Mouse (Mus musculus): ENCODE measurements around the gene Grik3. TPM values are rescaled to one million over a fixed set of nuclear protein-coding genes. Genes with fewer than 3 reads are reported as not detected.
A peak's percentile ranks its signal among the peaks of the same experiment; 100 is the strongest.

Gene Grik3
- polyA plus RNA-seq, 1 experiment from 2014 or later: 4.4 TPM

- Histone ChIP-seq H3K9ac (ENCODE audit: low read depth, low read length) (no peak overlapping the region; the same call in 1 of the 2 replicates), H3K9me3 (replicated peaks; ENCODE audit: control insufficient read depth, low read length, poor library complexity, severe bottlenecking) (no peaks in the 10 kb centered on the region), H3K27me3 (ENCODE audit: control insufficient read depth, insufficient read depth, low read depth, low read length) (no peaks in the 10 kb centered on the region), H3K4me3 (ENCODE audit: low read depth, low read length) (no peak overlapping the region), H3K27ac (ENCODE audit: low read length) (peak overlapping the region; percentile 45), H3K4me1 (ENCODE audit: control insufficient read depth, insufficient read depth, low read length) (peaks cover 5% of the 10 kb centered on the region; the same call in 1 of the 2 replicates), H3K36me3 (ENCODE audit: control insufficient read depth, insufficient read depth, low read length) (peaks cover 2% of the 10 kb centered on the region; the same call in 1 of the 2 replicates), H3K4me2 (ENCODE audit: low read length) (no peak overlapping the region)
- peak; percentile 72; the same call in 1 of the 2 replicates for ATAC-seq
- WGBS: 39% methylated on average over 8 of the region's 8 CpGs
Measured at GRCm38 (mm10) chr4:125687078-125687477, 196.6 kb downstream of the Grik3 start.

GRCm38 (mm10) chr4:125695431-125695830, 204.9 kb downstream of the Grik3 start:
- Histone ChIP-seq H3K27me3 (ENCODE audit: control insufficient read depth, insufficient read depth, low read depth, low read length) (no peaks in the 10 kb centered on the region), H3K4me1 (ENCODE audit: control insufficient read depth, insufficient read depth, low read length) (peaks cover 23% of the 10 kb centered on the region), H3K9me3 (replicated peaks; ENCODE audit: control insufficient read depth, low read length, poor library complexity, severe bottlenecking) (no peaks in the 10 kb centered on the region), H3K4me2 (ENCODE audit: low read length) (no peak overlapping the region), H3K27ac (ENCODE audit: low read length) (peak overlapping the region; percentile 6; the same call in 1 of the 2 replicates), H3K4me3 (ENCODE audit: low read depth, low read length) (no peak overlapping the region), H3K36me3 (ENCODE audit: control insufficient read depth, insufficient read depth, low read length) (no peaks in the 10 kb centered on the region), H3K9ac (ENCODE audit: low read depth, low read length) (no peak overlapping the region)
- no peak for ATAC-seq
- WGBS: 23% methylated on average over 6 of the region's 6 CpGs

- WGBS: 5% methylated on average over 18 of the region's 18 CpGs
- no peaks in the 10 kb centered on the region for H3K9me3 ChIP-seq (replicated peaks; ENCODE audit: control insufficient read depth, low read length, poor library complexity, severe bottlenecking)
- H3K27me3 ChIP-seq (ENCODE audit: control insufficient read depth, insufficient read depth, low read depth, low read length): no peaks in the 10 kb centered on the region
- no peak overlapping the region for H3K9ac ChIP-seq (ENCODE audit: low read depth, low read length)
- peak; percentile 91 for ATAC-seq
- H3K27ac ChIP-seq (ENCODE audit: low read length): peak overlapping the region; percentile 6
- H3K4me1 ChIP-seq (ENCODE audit: control insufficient read depth, insufficient read depth, low read length): peaks cover 24% of the 10 kb centered on the region
- H3K4me3 ChIP-seq (ENCODE audit: low read depth, low read length): no peak overlapping the region
- H3K36me3 ChIP-seq (ENCODE audit: control insufficient read depth, insufficient read depth, low read length): no peaks in the 10 kb centered on the region
- H3K4me2 ChIP-seq (ENCODE audit: low read length): no peak overlapping the region
Measured at GRCm38 (mm10) chr4:125696182-125696939, 205.9 kb downstream of the Grik3 start.

- WGBS: 10% methylated on average over 9 of the region's 9 CpGs
- no peaks in the 10 kb centered on the region for H3K27me3 ChIP-seq (ENCODE audit: control insufficient read depth, insufficient read depth, low read depth, low read length)
- 0 out of 2 replicates have a peak overlapping the region, but pooled peaks have one; percentile 37 for H3K9ac ChIP-seq (ENCODE audit: low read depth, low read length)
- H3K9me3 ChIP-seq (replicated peaks; ENCODE audit: control insufficient read depth, low read length, poor library complexity, severe bottlenecking): no peaks in the 10 kb centered on the region
- peak overlapping the region; percentile 59 for H3K27ac ChIP-seq (ENCODE audit: low read length)
- H3K4me3 ChIP-seq (ENCODE audit: low read depth, low read length): no peak overlapping the region
- no peak overlapping the region for H3K4me2 ChIP-seq (ENCODE audit: low read length)
- peaks cover 26% of the 10 kb centered on the region for H3K4me1 ChIP-seq (ENCODE audit: control insufficient read depth, insufficient read depth, low read length)
- ATAC-seq: no peak
- H3K36me3 ChIP-seq (ENCODE audit: control insufficient read depth, insufficient read depth, low read length): no peaks in the 10 kb centered on the region
Measured at GRCm38 (mm10) chr4:125697626-125698025, 207.1 kb downstream of the Grik3 start.

- H3K4me1 ChIP-seq (ENCODE audit: control insufficient read depth, insufficient read depth, low read length): peaks cover 30% of the 10 kb centered on the region
- H3K4me2 ChIP-seq (ENCODE audit: low read length): no peak overlapping the region
- H3K4me3 ChIP-seq (ENCODE audit: low read depth, low read length): no peak overlapping the region
- no peaks in the 10 kb centered on the region for H3K36me3 ChIP-seq (ENCODE audit: control insufficient read depth, insufficient read depth, low read length)
- H3K9me3 ChIP-seq (replicated peaks; ENCODE audit: control insufficient read depth, low read length, poor library complexity, severe bottlenecking): no peaks in the 10 kb centered on the region
- no peak overlapping the region for H3K9ac ChIP-seq (ENCODE audit: low read depth, low read length)
- WGBS: 93% methylated on average over 7 of the region's 7 CpGs
- no peak for ATAC-seq
- no peak overlapping the region for H3K27ac ChIP-seq (ENCODE audit: low read length)
- no peaks in the 10 kb centered on the region for H3K27me3 ChIP-seq (ENCODE audit: control insufficient read depth, insufficient read depth, low read depth, low read length)
Measured at GRCm38 (mm10) chr4:125699056-125699455, 208.6 kb downstream of the Grik3 start.

- H3K36me3 ChIP-seq (ENCODE audit: control insufficient read depth, insufficient read depth, low read length): no peaks in the 10 kb centered on the region
- H3K4me1 ChIP-seq (ENCODE audit: control insufficient read depth, insufficient read depth, low read length): peaks cover 30% of the 10 kb centered on the region
- WGBS: 55% methylated on average over 8 of the region's 8 CpGs
- H3K9me3 ChIP-seq (replicated peaks; ENCODE audit: control insufficient read depth, low read length, poor library complexity, severe bottlenecking): no peaks in the 10 kb centered on the region
- no peak overlapping the region for H3K4me2 ChIP-seq (ENCODE audit: low read length)
- H3K27me3 ChIP-seq (ENCODE audit: control insufficient read depth, insufficient read depth, low read depth, low read length): no peaks in the 10 kb centered on the region
- no peak overlapping the region for H3K27ac ChIP-seq (ENCODE audit: low read length)
- H3K4me3 ChIP-seq (ENCODE audit: low read depth, low read length): no peak overlapping the region
- no peak overlapping the region for H3K9ac ChIP-seq (ENCODE audit: low read depth, low read length)
- no peak for ATAC-seq
Measured at GRCm38 (mm10) chr4:125700331-125700730, 209.8 kb downstream of the Grik3 start.

GRCm38 (mm10) chr4:125702607-125703309, 212.3 kb downstream of the Grik3 start:
- H3K9ac ChIP-seq (ENCODE audit: low read depth, low read length): no peak overlapping the region
- peaks cover 11% of the 10 kb centered on the region for H3K4me1 ChIP-seq (ENCODE audit: control insufficient read depth, insufficient read depth, low read length)
- peak overlapping the region; percentile 40 for H3K27ac ChIP-seq (ENCODE audit: low read length)
- no peak overlapping the region for H3K4me2 ChIP-seq (ENCODE audit: low read length)
- H3K4me3 ChIP-seq (ENCODE audit: low read depth, low read length): no peak overlapping the region
- H3K9me3 ChIP-seq (replicated peaks; ENCODE audit: control insufficient read depth, low read length, poor library complexity, severe bottlenecking): no peaks in the 10 kb centered on the region
- H3K36me3 ChIP-seq (ENCODE audit: control insufficient read depth, insufficient read depth, low read length): no peaks in the 10 kb centered on the region; the same call in 1 of the 2 replicates
- H3K27me3 ChIP-seq (ENCODE audit: control insufficient read depth, insufficient read depth, low read depth, low read length): no peaks in the 10 kb centered on the region
- WGBS: 63% methylated on average over 12 of the region's 12 CpGs
- ATAC-seq: peak; percentile 77

GRCm38 (mm10) chr4:125703310-125703690, 212.8 kb downstream of the Grik3 start:
- WGBS: 46% methylated on average over 4 of the region's 4 CpGs
- Histone ChIP-seq H3K36me3 (ENCODE audit: control insufficient read depth, insufficient read depth, low read length) (peaks cover 4% of the 10 kb centered on the region; the same call in 1 of the 2 replicates), H3K4me1 (ENCODE audit: control insufficient read depth, insufficient read depth, low read length) (peaks cover 7% of the 10 kb centered on the region), H3K27ac (ENCODE audit: low read length) (peak overlapping the region; percentile 40), H3K4me2 (ENCODE audit: low read length) (no peak overlapping the region), H3K27me3 (ENCODE audit: control insufficient read depth, insufficient read depth, low read depth, low read length) (no peaks in the 10 kb centered on the region), H3K9me3 (replicated peaks; ENCODE audit: control insufficient read depth, low read length, poor library complexity, severe bottlenecking) (no peaks in the 10 kb centered on the region), H3K9ac (ENCODE audit: low read depth, low read length) (no peak overlapping the region), H3K4me3 (ENCODE audit: low read depth, low read length) (no peak overlapping the region)
- ATAC-seq: peak; percentile 49

GRCm38 (mm10) chr4:125705746-125706145, 215.2 kb downstream of the Grik3 start:
- WGBS: 27% methylated on average over 8 of the region's 8 CpGs
- H3K4me3 ChIP-seq (ENCODE audit: low read depth, low read length): no peak overlapping the region
- H3K9ac ChIP-seq (ENCODE audit: low read depth, low read length): no peak overlapping the region; the same call in 1 of the 2 replicates
- no peaks in the 10 kb centered on the region for H3K9me3 ChIP-seq (replicated peaks; ENCODE audit: control insufficient read depth, low read length, poor library complexity, severe bottlenecking)
- peak overlapping the region; percentile 51; the same call in 1 of the 2 replicates for H3K27ac ChIP-seq (ENCODE audit: low read length)
- peaks cover 5% of the 10 kb centered on the region; the same call in 1 of the 2 replicates for H3K36me3 ChIP-seq (ENCODE audit: control insufficient read depth, insufficient read depth, low read length)
- H3K27me3 ChIP-seq (ENCODE audit: control insufficient read depth, insufficient read depth, low read depth, low read length): no peaks in the 10 kb centered on the region
- ATAC-seq: peak; percentile 61
- H3K4me2 ChIP-seq (ENCODE audit: low read length): no peak overlapping the region
- peaks cover 7% of the 10 kb centered on the region for H3K4me1 ChIP-seq (ENCODE audit: control insufficient read depth, insufficient read depth, low read length)

Measured in midbrain, embryonic 16.5 days (tissue).